Mouse (Mus musculus) MN1 (cell line): Measurements from ENCODE around the gene Scamp4.
"Not testable (repeated sequence)": the region's sequence is repeated elsewhere in the genome, so short reads cannot be mapped to it uniquely, and the experiment has no call there.

Source experiments
- DNase-seq: peaks from one replicate; pipeline ENCODE4 v3.0.0-alpha.2; 2016; ENCODE audit warnings: low spot score

Gene Scamp4

GRCm38 (mm10) chr10:80578131-80578750 lies 24.4 kb upstream of the Scamp4 start:
- DNase-seq, result peak; percentile 89

DNA sequence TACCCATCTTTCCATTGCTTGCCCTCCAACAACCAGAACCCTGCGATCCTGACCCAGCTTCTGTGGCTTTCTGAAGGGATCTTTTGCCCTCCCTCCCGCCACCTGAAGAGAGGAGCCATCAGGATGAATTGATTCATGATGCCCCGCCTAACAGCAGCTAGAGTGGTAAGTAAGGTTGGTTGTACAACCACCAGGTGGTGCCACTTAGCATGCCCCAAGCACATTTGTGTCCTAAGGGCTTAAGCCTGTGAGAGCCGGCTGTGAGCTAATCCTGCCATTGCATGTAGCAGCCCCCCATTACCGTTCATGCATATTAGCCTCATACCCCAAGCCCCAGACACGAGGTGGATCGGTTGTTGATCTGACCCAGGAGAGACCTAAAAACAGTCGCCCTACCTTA lies 23.8 kb upstream of the Scamp4 start:
- peak; percentile 90 for DNase-seq

DNA sequence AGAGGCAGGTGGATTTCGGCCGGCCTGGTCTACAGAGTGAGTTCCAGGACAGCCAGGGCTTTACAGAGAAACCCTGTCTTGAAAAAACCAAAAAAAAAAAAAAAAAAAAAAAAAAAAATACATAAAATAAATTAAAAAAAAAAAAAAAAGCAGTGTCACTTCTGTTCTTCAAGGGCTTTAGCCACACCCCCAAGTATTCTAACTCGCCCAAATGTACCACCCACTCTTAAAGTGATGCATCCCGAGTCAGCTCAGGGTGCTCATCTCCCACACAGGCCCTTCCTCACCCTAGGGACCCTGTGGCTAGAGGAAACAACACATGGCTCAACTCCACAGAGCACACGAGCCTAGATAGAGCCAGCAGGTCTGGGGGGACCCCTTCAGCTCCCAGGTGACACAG lies 19.6 kb upstream of the Scamp4 start:
- no peak for DNase-seq

DNA sequence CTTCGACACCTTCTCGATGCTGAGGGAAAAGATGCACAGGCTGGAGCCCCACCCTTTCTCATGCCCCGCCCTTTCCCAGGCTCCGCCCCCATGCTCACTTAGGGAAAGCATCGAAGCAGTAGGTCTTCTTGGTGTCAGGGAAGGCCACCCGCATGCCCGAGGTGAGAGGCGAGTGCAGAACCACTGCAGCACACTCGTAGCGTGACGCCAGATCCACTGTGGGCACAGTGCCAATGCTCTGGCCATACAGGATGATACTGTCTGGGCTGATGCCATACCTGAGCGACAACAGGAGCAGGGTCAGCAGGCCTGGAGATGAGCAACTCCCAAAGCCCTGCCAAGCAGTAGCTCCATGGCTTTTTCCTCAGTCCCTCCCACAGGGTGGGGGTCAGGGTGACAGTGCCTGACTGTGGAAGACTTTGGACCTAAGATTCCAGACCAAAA lies 18.6 kb upstream of the Scamp4 start:
- DNase-seq, result peak; percentile 80

DNA sequence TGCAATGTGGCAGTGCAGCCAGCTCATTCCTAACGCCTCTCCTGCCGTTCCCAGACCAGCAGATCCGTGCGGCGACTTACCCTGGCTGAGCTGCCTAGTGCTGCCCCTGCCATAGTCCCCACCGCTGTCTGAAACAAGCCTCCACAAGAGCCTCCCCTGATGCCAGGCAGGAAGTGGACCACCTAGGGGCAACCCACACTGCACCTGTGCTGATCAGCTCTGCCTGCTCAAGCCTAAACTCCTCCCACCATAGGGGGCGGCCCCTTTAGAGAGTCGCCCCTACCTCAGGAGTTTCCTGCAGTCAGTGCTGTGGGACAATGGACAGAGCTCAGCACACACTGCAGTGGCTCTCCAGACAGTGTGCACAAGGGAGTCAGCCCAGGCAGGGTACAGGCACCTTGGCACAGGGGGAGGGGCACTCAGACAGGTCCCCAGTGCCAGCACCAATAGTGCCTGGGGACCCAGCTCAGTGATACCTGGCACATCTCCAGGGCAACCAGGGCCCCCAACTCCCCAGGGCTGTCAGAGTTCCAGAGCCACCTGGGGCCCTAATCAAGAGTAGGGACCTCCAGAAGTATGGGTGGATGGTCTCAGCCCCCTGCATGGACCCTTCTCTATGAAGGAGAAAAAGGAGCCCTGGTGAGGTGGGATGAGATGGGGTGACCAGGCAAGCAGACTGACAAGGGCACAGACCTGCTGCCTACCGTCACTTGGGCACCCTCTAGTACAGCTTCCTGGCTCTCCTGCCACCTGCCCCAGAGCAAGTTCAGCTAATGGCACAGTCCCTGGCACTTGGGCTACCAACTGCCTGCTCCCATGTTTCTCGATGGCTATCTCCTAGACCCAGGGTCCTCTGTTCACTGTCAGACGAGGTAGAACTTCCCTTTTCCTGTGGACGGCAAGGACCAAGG lies 17.8 kb upstream of the Scamp4 start:
- no peak for DNase-seq

GRCm38 (mm10) chr10:80585581-80585980 lies 17.1 kb upstream of the Scamp4 start:
- no peak for DNase-seq

DNA sequence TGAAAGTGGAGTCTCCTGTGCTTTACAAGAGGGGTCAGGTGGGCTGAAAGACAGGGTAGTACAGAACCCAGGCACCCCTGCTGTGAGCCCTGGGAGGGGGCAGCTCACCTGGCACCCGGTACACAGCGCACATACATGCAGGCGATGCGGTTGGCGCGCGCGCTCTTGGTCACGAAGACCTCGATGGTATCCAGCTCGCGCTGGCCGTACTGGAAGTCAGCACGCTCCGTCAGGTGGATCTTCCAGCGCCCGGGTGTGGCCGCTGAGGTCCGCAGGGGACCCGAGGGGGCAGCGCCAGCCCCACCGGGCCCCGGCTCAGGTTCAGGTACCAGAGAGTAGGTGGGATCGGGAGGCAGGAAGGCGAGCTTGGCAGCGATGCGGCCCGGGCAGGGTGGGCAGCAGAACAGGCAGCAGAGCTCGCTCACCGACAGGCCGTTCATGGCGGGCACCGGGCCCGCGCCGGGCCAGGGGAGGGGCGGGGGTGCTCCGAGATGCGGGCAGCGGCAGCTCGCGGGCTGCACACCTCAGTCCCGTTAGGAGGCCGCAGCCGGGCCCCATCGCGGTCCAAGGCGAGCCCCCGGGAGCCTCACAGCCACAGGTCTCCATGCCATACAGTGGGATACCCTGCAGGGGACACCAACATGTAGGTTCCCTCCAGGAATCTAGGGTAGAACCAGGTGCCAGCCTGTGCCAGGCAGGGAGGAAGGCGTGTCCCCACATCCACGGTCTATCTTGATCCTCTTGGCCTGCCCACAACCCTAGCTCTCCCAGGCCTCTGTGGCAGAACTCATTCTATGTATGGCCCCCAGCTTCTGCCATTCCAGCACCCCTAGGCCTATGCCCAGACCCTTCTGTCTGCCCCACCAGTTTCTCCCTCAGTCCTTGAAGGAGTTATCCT lies 16.0 kb upstream of the Scamp4 start:
- no peak for DNase-seq

- DNase-seq, result no peak
Measured at GRCm38 (mm10) chr10:80587305-80587657, 15.4 kb upstream of the Scamp4 start.

- peak; percentile 44 for DNase-seq
Measured at GRCm38 (mm10) chr10:80589127-80589878, 13.4 kb upstream of the Scamp4 start.

DNA sequence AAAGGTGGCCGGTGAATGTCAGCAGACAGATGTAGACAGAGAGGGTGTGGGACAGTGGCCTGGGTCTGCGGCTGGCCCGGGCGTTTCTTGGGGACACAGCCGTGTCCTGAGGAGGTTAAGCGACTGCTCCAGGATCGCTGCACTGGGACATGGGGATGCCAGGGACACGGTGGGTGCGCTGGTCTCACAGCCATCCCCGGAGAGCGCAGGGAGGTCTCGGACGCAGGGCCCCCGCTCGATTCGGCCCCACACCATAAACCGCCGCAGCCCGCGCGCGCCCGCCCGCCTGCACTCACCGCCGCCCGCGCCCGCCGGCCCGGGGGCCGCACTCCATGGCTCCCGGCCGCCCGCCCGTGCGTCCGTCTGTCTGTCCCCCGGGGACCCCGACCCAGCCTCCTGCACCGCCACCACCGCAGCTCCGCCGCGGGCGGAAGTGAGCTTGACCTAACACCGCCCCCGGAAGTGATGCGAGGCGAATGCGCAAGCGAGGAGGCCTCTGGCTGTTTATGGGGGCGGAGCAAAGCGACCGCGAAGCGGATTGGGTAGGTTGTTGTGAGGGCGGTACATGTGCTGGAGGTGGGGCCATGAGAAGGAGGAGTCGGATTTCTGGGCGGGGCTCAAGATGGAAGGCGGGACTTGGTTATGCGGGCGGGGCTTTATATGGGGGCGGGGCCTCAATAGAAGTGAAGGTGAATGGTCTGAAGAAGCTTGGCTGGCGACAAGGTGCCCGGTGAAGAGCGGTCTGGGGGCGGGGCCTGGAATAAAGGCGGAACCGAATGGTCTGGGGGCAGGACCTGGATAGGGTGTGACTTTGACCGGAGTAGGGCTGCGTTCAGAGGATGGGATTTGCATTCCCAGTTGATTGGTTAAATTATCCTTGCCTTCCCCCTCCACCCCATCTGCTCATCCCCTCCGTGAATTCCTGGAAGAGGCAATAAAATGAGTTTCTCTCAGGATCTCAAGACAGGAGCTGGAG lies 12.5 kb upstream of the Scamp4 start, which contains the start of gene Abhd17a:
Abhd17a (minus strand) TSS at position 463 of the 976 bp plus-strand sequence.
- DNase-seq, result peak; percentile 96

DNA sequence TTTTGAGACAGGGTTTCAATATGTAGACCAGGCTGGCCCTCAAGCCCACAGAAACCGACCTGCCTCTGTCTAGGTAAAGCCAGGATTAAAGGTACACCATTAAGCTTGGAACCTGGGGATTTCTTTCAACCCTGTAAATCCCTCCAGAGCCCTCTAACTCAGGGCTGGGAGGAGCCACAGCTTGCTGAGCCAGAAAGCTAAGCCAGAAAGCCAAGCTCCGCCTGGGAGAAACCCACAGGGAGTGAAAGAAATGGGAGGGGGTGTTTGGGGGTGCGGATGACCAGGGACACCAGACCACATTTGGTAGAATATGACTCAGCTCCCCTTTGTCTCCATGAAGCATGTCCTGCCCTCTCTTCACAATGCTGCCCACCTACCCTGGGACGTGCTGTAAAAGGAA lies 6.4 kb upstream of the Scamp4 start:
- DNase-seq, result no peak

DNA sequence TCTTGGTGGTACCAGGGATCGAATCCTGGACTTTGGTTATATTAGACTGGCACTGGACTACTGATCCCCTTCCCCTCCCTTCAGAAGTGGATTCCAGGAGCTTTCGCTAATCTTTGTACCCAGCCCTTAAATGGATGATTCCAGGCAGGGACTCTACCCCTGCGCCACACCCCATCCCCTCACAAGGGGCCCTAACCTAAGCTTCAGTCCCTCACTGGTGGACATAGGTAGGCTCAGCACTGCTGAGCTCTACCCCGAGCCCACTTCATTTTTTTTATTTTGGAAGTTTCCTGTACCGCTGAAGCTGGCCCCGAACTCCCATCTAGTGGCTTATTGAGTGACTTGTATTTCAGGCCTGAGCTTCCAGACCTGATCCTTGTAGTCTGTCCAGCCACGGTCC lies 692 bp downstream of the Scamp4 start:
- no peak for DNase-seq

GRCm38 (mm10) chr10:80604001-80604509 lies 1.4 kb downstream of the Scamp4 start:
- no peak for DNase-seq

DNA sequence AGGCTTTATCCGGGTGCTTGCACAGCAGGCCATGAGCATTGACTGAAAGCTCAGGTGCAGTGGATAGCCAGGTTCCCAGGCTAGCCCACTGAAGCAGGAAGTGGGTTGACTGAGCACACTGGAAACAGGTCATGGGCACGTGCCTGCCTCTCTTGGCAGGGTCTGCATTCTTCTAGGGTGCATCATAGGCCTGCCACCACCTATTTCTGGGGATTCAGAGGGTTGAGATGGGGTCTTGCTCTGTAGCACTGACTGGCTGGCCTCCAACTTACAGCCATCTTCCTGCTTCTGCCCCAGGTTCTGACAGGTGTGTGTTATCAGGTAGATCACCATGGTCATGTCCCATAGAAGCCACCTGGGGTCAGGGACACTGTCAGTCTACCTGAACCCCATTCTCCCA lies 2.3 kb downstream of the Scamp4 start:
- no peak for DNase-seq

GRCm38 (mm10) chr10:80605721-80606120 lies 3.0 kb downstream of the Scamp4 start, which contains the start of gene Gm49322:
Gene Gm49322, plus strand, starts transcription at chr10:80606021.
- not testable (repeated sequence) for DNase-seq

DNA sequence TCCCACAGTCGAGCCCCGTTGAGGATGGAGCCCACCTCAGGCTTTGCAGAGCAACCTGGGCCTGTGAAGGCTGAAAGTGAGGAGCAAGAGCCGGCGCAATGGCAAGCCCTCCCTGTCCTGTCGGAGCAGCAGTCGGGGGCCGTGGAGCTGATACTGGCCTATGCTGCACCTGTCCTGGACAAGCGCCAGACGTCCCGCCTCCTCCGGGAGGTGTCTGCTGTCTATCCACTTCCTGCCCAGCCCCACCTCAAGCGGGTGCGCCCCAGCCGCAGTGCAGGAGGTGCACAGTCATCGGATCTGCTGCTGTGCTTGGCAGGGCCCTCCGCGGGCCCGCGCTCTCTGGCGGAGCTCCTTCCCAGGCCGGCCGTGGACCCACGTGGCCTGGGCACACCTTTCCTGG lies 3.6 kb downstream of the Scamp4 start:
- no peak for DNase-seq

DNA sequence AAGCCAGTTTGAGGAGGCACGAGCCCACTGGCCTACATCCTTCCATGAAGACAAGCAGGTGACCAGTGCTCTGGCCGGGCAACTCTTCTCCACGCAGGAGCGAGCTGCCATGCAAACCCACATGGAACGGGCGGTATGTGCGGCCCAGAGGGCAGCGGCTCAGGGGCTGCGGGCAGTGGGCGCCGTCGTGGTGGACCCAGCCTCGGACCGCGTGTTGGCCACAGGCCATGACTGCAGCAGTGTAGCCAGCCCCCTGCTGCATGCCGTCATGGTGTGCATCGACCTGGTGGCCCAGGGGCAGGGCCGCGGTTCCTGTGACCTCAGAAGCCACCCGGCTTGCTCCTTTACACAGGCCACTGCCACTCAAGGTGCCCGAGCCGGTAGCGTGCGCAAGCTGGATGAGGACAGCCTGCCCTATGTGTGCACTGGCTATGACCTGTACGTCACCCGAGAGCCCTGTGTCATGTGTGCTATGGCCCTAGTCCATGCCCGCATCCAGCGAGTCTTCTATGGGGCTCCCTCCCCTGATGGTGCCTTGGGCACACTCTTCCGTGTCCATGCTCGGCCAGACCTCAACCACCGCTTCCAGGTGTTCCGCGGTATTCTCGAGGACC lies 4.2 kb downstream of the Scamp4 start:
- no peak for DNase-seq

DNA sequence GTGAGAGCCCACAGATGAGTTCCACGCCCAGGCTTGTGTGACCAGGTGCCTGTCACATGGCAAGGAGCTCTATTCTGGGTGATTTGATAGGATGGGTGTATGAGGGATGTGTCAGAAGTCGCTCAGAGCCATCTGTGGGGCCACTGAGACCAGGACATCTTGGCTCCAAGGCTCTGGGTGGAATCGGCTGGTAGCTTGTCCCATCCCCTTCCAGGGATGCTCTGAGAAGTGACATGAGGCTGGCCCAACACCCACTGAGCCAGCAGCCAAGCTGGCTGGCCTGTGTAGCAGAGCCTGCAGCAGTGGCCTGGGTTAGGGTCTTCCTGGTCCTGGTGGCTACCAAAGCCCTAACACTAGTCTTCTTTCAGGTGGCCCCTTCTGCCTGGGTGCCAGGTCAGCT lies 5.8 kb downstream of the Scamp4 start:
- no peak for DNase-seq

- DNase-seq, result no peak
Measured at GRCm38 (mm10) chr10:80609269-80609924, 6.7 kb downstream of the Scamp4 start.
